Mouse (Mus musculus): ENCODE results near the gene Rptor. TPM values are rescaled to one million over a fixed set of nuclear protein-coding genes. Genes with fewer than 3 reads are reported as not detected.
A peak's percentile ranks its signal among the peaks of the same experiment; 100 is the strongest.

Gene Rptor
- polyA plus RNA-seq, 1 experiment from 2014 or later: 14.6 TPM

GRCm38 (mm10) chr11:119788488-119788887 lies 185.8 kb downstream of the Rptor start:
- WGBS: 64% methylated on average over 7 of the region's 7 CpGs
- ATAC-seq (ENCODE audit: insufficient read depth) (no peak), DNase-seq (no peak)
- Histone ChIP-seq H3K4me3 (ENCODE audit: low read depth, low read length) (no peak overlapping the region), H3K9ac (no peak overlapping the region), H3K36me3 (ENCODE audit: insufficient read depth) (0 out of 2 replicates have a peak, but pooled peaks cover 6% of the 10 kb centered on the region), H3K4me1 (ENCODE audit: insufficient read depth) (no peaks in the 10 kb centered on the region), H3K9me3 (ENCODE audit: low read depth, low read length) (no peaks in the 10 kb centered on the region), H3K27me3 (ENCODE audit: insufficient read depth, low read length) (no peaks in the 10 kb centered on the region), H3K27ac (ENCODE audit: low read depth) (no peak overlapping the region), H3K4me2 (no peak overlapping the region)
- TF ChIP-seq CTCF (IDR thresholded peaks at IDR 0.05; ENCODE audit: low read depth): no peak

GRCm38 (mm10) chr11:119788919-119789713 lies 186.4 kb downstream of the Rptor start:
- no peak overlapping the region for H3K4me2 ChIP-seq
- H3K9me3 ChIP-seq (ENCODE audit: low read depth, low read length): no peaks in the 10 kb centered on the region
- no peak overlapping the region for H3K4me3 ChIP-seq (ENCODE audit: low read depth, low read length)
- H3K27me3 ChIP-seq (ENCODE audit: insufficient read depth, low read length): no peaks in the 10 kb centered on the region
- no peak overlapping the region for H3K27ac ChIP-seq (ENCODE audit: low read depth)
- TF ChIP-seq CTCF (IDR thresholded peaks at IDR 0.05; ENCODE audit: low read depth): no peak
- no peak overlapping the region for H3K9ac ChIP-seq
- WGBS: 71% methylated on average over 3 of the region's 3 CpGs
- ATAC-seq (ENCODE audit: insufficient read depth) (no peak), DNase-seq (no peak)
- no peaks in the 10 kb centered on the region for H3K4me1 ChIP-seq (ENCODE audit: insufficient read depth)
- 0 out of 2 replicates have a peak, but pooled peaks cover 6% of the 10 kb centered on the region for H3K36me3 ChIP-seq (ENCODE audit: insufficient read depth)

- 0 out of 2 replicates have a peak, but pooled peaks cover 2% of the 10 kb centered on the region for H3K36me3 ChIP-seq (ENCODE audit: insufficient read depth)
- no peak overlapping the region for H3K4me3 ChIP-seq (ENCODE audit: low read depth, low read length)
- 64% methylated on average over 10 of the region's 10 CpGs for WGBS
- no peak for TF ChIP-seq CTCF (IDR thresholded peaks at IDR 0.05; ENCODE audit: low read depth)
- no peak overlapping the region for H3K27ac ChIP-seq (ENCODE audit: low read depth)
- DNase-seq: no peak
- no peak for ATAC-seq (ENCODE audit: insufficient read depth)
- H3K9me3 ChIP-seq (ENCODE audit: low read depth, low read length): no peaks in the 10 kb centered on the region
- H3K4me1 ChIP-seq (ENCODE audit: insufficient read depth): no peaks in the 10 kb centered on the region
- no peak overlapping the region for H3K9ac ChIP-seq
- H3K4me2 ChIP-seq: no peak overlapping the region
- H3K27me3 ChIP-seq (ENCODE audit: insufficient read depth, low read length): no peaks in the 10 kb centered on the region
Observed at GRCm38 (mm10) chr11:119791923-119792564, 189.3 kb downstream of the Rptor start.

- Histone ChIP-seq H3K9me3 (ENCODE audit: low read depth, low read length) (no peaks in the 10 kb centered on the region), H3K36me3 (ENCODE audit: insufficient read depth) (0 out of 2 replicates have a peak, but pooled peaks cover 2% of the 10 kb centered on the region), H3K4me1 (ENCODE audit: insufficient read depth) (no peaks in the 10 kb centered on the region), H3K4me2 (no peak overlapping the region), H3K4me3 (ENCODE audit: low read depth, low read length) (no peak overlapping the region), H3K27me3 (ENCODE audit: insufficient read depth, low read length) (no peaks in the 10 kb centered on the region), H3K9ac (0 out of 2 replicates have a peak overlapping the region, but pooled peaks have one; percentile 22), H3K27ac (ENCODE audit: low read depth) (peak overlapping the region; percentile 18; the same call in 1 of the 2 replicates)
- TF ChIP-seq CTCF (IDR thresholded peaks at IDR 0.05; ENCODE audit: low read depth): no peak
- DNase-seq (peak; percentile 24), ATAC-seq (ENCODE audit: insufficient read depth) (no peak)
- WGBS: 38% methylated on average over 6 of the region's 6 CpGs
Observed at GRCm38 (mm10) chr11:119793378-119793777, 190.7 kb downstream of the Rptor start.

GRCm38 (mm10) chr11:119794020-119794419 lies 191.3 kb downstream of the Rptor start:
- Histone ChIP-seq H3K27me3 (ENCODE audit: insufficient read depth, low read length) (no peaks in the 10 kb centered on the region), H3K4me3 (ENCODE audit: low read depth, low read length) (no peak overlapping the region), H3K9ac (no peak overlapping the region), H3K27ac (ENCODE audit: low read depth) (no peak overlapping the region), H3K36me3 (ENCODE audit: insufficient read depth) (0 out of 2 replicates have a peak, but pooled peaks cover 2% of the 10 kb centered on the region), H3K4me2 (no peak overlapping the region), H3K9me3 (ENCODE audit: low read depth, low read length) (no peaks in the 10 kb centered on the region), H3K4me1 (ENCODE audit: insufficient read depth) (no peaks in the 10 kb centered on the region)
- no peak for ATAC-seq (ENCODE audit: insufficient read depth)
- WGBS: 100% methylated on average over 1 of the region's 1 CpGs
- DNase-seq: no peak
- TF ChIP-seq CTCF (IDR thresholded peaks at IDR 0.05; ENCODE audit: low read depth): no peak

GRCm38 (mm10) chr11:119794671-119795070 lies 192.0 kb downstream of the Rptor start:
- Histone ChIP-seq H3K27ac (ENCODE audit: low read depth) (no peak overlapping the region), H3K4me1 (ENCODE audit: insufficient read depth) (no peaks in the 10 kb centered on the region), H3K9ac (no peak overlapping the region), H3K27me3 (ENCODE audit: insufficient read depth, low read length) (no peaks in the 10 kb centered on the region), H3K9me3 (ENCODE audit: low read depth, low read length) (no peaks in the 10 kb centered on the region), H3K4me3 (ENCODE audit: low read depth, low read length) (no peak overlapping the region), H3K4me2 (no peak overlapping the region), H3K36me3 (ENCODE audit: insufficient read depth) (0 out of 2 replicates have a peak, but pooled peaks cover 2% of the 10 kb centered on the region)
- TF ChIP-seq CTCF (IDR thresholded peaks at IDR 0.05; ENCODE audit: low read depth): no peak
- ATAC-seq (ENCODE audit: insufficient read depth) (no peak), DNase-seq (no peak)
- WGBS: 72% methylated on average over 6 of the region's 6 CpGs

GRCm38 (mm10) chr11:119796406-119796805 lies 193.7 kb downstream of the Rptor start:
- H3K4me1 ChIP-seq (ENCODE audit: insufficient read depth): no peaks in the 10 kb centered on the region
- H3K27ac ChIP-seq (ENCODE audit: low read depth): no peak overlapping the region
- 42% methylated on average over 7 of the region's 7 CpGs for WGBS
- 0 out of 2 replicates have a peak, but pooled peaks cover 2% of the 10 kb centered on the region for H3K36me3 ChIP-seq (ENCODE audit: insufficient read depth)
- H3K9me3 ChIP-seq (ENCODE audit: low read depth, low read length): no peaks in the 10 kb centered on the region
- DNase-seq (no peak), ATAC-seq (ENCODE audit: insufficient read depth) (no peak)
- H3K4me3 ChIP-seq (ENCODE audit: low read depth, low read length): no peak overlapping the region
- no peaks in the 10 kb centered on the region for H3K27me3 ChIP-seq (ENCODE audit: insufficient read depth, low read length)
- H3K9ac ChIP-seq: no peak overlapping the region
- TF ChIP-seq CTCF (IDR thresholded peaks at IDR 0.05; ENCODE audit: low read depth): no peak
- H3K4me2 ChIP-seq: no peak overlapping the region
